Mouse (Mus musculus): ENCODE measurements at regions not wholly inside any gene's neighbourhood (a gene's known extent, or its start where the extent isn't known, plus 50 kb on each side); places are given as distances from the start of the nearest gene placed in this dataset.

DNA sequence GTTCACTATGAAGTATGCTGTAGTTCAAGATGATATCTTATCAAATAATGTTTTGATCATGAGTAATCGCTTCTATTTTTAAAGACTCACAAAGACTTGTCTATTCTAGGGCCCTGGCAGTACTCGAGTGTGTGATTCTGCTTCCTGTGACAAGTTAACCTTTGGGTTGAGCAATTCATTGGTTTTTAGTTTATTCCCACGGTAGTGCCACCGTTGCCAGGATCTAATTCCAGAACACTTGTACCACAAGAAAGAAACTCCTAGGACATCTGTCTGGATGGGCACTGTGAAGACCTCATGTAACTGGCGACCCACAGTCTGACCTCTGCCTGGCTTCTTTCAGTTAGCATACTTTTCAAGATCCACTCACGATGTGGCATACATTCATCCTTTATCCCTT, 134.7 kb upstream of the Mkln1 start:
- H3K4me1 ChIP-seq (replicated peaks; ENCODE audit: control insufficient read depth in 2 of 2, insufficient read depth in 2 of 2, low read length in 1 of 2), result no peaks in the 10 kb centered on the region
- WGBS (ENCODE audit: insufficient replicate concordance), result 60% methylated on average over 6 of the region's 6 CpGs
- TF ChIP-seq CTCF (IDR thresholded peaks at IDR 0.05; ENCODE audit: low read depth), result no peak
- TF ChIP-seq EP300 (IDR thresholded peaks at IDR 0.05; ENCODE audit: low read depth), result no peak
- no peaks in the 10 kb centered on the region for H3K27me3 ChIP-seq (ENCODE audit: control insufficient read depth, insufficient read depth, low read length)
- DNase-seq (ENCODE audit: low read depth in 3 of 3, low spot score in 3 of 3) (no peak), ATAC-seq (ENCODE audit: insufficient read depth) (no peak)
- H3K9ac ChIP-seq (replicated peaks), result no peak overlapping the region
- H3K9me3 ChIP-seq (ENCODE audit: control insufficient read depth, low read length), result no peaks in the 10 kb centered on the region
- H3K36me3 ChIP-seq (replicated peaks; ENCODE audit: control insufficient read depth, insufficient read depth, low read depth), result no peaks in the 10 kb centered on the region
- no peak overlapping the region for H3K27ac ChIP-seq
- H3K4me3 ChIP-seq (ENCODE audit: insufficient read depth in 1 of 2, low read depth in 2 of 2, low read length in 2 of 2), result no peak overlapping the region
- H3K4me2 ChIP-seq (ENCODE audit: low read depth), result no peak overlapping the region

DNA sequence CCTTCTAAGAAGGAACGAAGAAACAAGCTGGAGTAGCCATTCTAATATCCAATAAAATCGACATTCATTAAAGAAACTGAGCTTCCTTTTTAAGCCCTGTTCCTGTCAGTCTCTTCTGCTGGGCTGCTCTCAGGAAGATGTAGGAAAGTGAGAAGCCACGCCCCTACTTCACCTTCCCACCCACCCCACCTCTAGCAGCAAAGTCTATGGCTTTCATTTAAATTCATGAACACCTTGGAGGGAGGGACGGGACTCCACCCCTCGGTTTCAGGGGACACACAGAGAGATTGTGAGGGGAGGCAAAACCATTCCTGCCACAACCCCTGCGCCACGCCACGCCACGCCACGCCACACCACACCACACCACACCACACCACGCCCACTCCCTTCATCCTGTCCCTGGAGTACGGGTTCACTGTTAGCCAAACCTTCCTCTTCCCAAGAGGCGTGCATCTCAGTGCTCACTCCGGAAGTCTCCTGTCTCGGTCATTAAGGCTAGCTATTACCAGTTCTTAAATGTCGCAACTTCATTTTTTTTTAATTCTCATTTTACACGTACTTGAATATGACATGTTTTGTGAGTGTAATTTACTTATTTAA, 132.0 kb upstream of the Mkln1 start:
- TF ChIP-seq EP300 (IDR thresholded peaks at IDR 0.05; ENCODE audit: low read depth) (no peak), CTCF (IDR thresholded peaks at IDR 0.05; ENCODE audit: low read depth) (no peak)
- no peaks in the 10 kb centered on the region for H3K9me3 ChIP-seq (ENCODE audit: control insufficient read depth, low read length)
- no peak for DNase-seq (ENCODE audit: low read depth in 3 of 3, low spot score in 3 of 3)
- no peaks in the 10 kb centered on the region for H3K27me3 ChIP-seq (ENCODE audit: control insufficient read depth, insufficient read depth, low read length)
- H3K36me3 ChIP-seq (replicated peaks; ENCODE audit: control insufficient read depth, insufficient read depth, low read depth), result no peaks in the 10 kb centered on the region
- no peak overlapping the region for H3K9ac ChIP-seq (replicated peaks)
- H3K4me2 ChIP-seq (ENCODE audit: low read depth), result no peak overlapping the region
- no peak overlapping the region for H3K27ac ChIP-seq
- WGBS (ENCODE audit: insufficient replicate concordance), result 44% methylated on average over 17 of the region's 17 CpGs
- H3K4me3 ChIP-seq (ENCODE audit: insufficient read depth in 1 of 2, low read depth in 2 of 2, low read length in 2 of 2), result no peak overlapping the region
- no peaks in the 10 kb centered on the region for H3K4me1 ChIP-seq (replicated peaks; ENCODE audit: control insufficient read depth in 2 of 2, insufficient read depth in 2 of 2, low read length in 1 of 2)
- no peak for ATAC-seq (ENCODE audit: insufficient read depth)

DNA sequence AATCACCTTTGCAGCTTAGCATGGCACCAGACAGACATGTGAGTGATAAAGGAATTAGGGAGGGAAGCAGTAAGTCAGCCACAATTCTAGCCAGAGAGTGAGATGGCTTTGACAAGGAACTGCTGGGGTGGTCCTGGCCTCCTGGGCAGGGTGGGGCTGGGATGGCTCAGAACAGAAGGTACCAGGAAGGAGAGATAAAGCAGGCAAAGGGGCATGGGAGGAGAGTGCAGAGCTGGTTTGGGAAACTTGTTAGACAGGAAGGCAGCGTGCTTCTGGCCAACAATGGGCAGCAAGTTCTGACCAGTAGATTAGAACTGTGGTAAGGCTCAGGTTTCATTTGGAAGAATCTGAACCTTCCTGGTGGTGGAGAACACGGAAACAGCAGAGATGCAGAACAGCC, 130.5 kb upstream of the Mkln1 start:
- ATAC-seq (ENCODE audit: insufficient read depth), result no peak
- no peaks in the 10 kb centered on the region for H3K27me3 ChIP-seq (ENCODE audit: control insufficient read depth, insufficient read depth, low read length)
- 37% methylated on average over 2 of the region's 2 CpGs for WGBS (ENCODE audit: insufficient replicate concordance)
- no peak for DNase-seq (ENCODE audit: low read depth in 3 of 3, low spot score in 3 of 3)
- no peaks in the 10 kb centered on the region for H3K9me3 ChIP-seq (ENCODE audit: control insufficient read depth, low read length)
- no peaks in the 10 kb centered on the region for H3K4me1 ChIP-seq (replicated peaks; ENCODE audit: control insufficient read depth in 2 of 2, insufficient read depth in 2 of 2, low read length in 1 of 2)
- H3K9ac ChIP-seq (replicated peaks), result no peak overlapping the region
- H3K36me3 ChIP-seq (replicated peaks; ENCODE audit: control insufficient read depth, insufficient read depth, low read depth), result no peaks in the 10 kb centered on the region
- H3K4me3 ChIP-seq (ENCODE audit: insufficient read depth in 1 of 2, low read depth in 2 of 2, low read length in 2 of 2), result no peak overlapping the region
- no peak for TF ChIP-seq CTCF (IDR thresholded peaks at IDR 0.05; ENCODE audit: low read depth)
- no peak for TF ChIP-seq EP300 (IDR thresholded peaks at IDR 0.05; ENCODE audit: low read depth)
- H3K27ac ChIP-seq, result no peak overlapping the region
- no peak overlapping the region for H3K4me2 ChIP-seq (ENCODE audit: low read depth)

DNA sequence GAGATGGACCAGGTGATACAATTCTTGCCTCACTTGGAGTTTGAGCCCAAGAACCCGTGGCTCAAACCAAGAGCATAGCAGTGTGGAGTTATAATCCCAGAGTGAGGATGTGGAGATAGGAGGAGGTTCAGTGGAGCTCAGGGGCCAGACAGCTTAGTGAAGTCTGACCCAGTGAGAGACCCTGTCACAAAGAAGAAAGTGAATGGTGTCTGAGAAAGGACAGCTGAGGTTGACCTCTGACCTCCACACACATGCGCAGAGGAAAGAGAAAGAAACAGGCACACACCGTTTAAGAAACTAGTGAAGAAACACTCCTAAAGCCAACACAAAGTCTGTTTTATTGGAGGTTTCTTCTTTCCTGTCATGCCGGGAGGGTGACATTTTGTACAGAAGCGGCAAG, 124.7 kb upstream of the Mkln1 start:
- Histone ChIP-seq H3K27ac (no peak overlapping the region), H3K4me3 (ENCODE audit: insufficient read depth in 1 of 2, low read depth in 2 of 2, low read length in 2 of 2) (no peak overlapping the region), H3K4me1 (replicated peaks; ENCODE audit: control insufficient read depth in 2 of 2, insufficient read depth in 2 of 2, low read length in 1 of 2) (no peaks in the 10 kb centered on the region), H3K27me3 (ENCODE audit: control insufficient read depth, insufficient read depth, low read length) (no peaks in the 10 kb centered on the region), H3K9ac (replicated peaks) (no peak overlapping the region), H3K9me3 (ENCODE audit: control insufficient read depth, low read length) (no peaks in the 10 kb centered on the region), H3K36me3 (replicated peaks; ENCODE audit: control insufficient read depth, insufficient read depth, low read depth) (no peaks in the 10 kb centered on the region), H3K4me2 (ENCODE audit: low read depth) (no peak overlapping the region)
- no peak for TF ChIP-seq EP300 (IDR thresholded peaks at IDR 0.05; ENCODE audit: low read depth)
- no peak for TF ChIP-seq CTCF (IDR thresholded peaks at IDR 0.05; ENCODE audit: low read depth)
- ATAC-seq (ENCODE audit: insufficient read depth), result no peak
- no peak for DNase-seq (ENCODE audit: low read depth in 3 of 3, low spot score in 3 of 3)
- WGBS (ENCODE audit: insufficient replicate concordance), result 50% methylated on average over 5 of the region's 5 CpGs

DNA sequence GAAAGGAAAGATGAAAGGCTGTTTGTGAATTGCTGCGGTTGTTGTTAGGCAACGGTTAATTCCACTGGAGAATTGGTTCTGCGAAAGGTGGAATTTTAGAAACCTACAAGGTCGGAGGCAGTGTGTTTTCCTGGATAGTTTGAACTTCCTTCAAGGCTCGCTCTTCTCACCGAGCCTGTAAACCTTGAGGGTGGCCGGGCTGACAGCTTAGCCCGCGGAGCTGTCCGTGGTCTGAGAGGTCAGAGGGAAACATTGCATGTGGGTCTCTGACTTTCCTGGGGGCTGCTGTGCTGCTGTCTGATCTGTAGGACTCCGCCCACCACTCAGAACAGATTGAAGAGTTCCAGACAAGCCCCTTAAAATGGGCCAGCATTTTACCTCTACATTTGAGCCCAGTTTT, 124.3 kb upstream of the Mkln1 start:
- no peak for TF ChIP-seq CTCF (IDR thresholded peaks at IDR 0.05; ENCODE audit: low read depth)
- no peak for TF ChIP-seq EP300 (IDR thresholded peaks at IDR 0.05; ENCODE audit: low read depth)
- DNase-seq (ENCODE audit: low read depth in 3 of 3, low spot score in 3 of 3) (no peak), ATAC-seq (ENCODE audit: insufficient read depth) (no peak)
- no peaks in the 10 kb centered on the region for H3K4me1 ChIP-seq (replicated peaks; ENCODE audit: control insufficient read depth in 2 of 2, insufficient read depth in 2 of 2, low read length in 1 of 2)
- no peak overlapping the region for H3K4me2 ChIP-seq (ENCODE audit: low read depth)
- no peak overlapping the region for H3K4me3 ChIP-seq (ENCODE audit: insufficient read depth in 1 of 2, low read depth in 2 of 2, low read length in 2 of 2)
- H3K9ac ChIP-seq (replicated peaks), result no peak overlapping the region
- no peaks in the 10 kb centered on the region for H3K36me3 ChIP-seq (replicated peaks; ENCODE audit: control insufficient read depth, insufficient read depth, low read depth)
- H3K9me3 ChIP-seq (ENCODE audit: control insufficient read depth, low read length), result no peaks in the 10 kb centered on the region
- 19% methylated on average over 11 of the region's 11 CpGs for WGBS (ENCODE audit: insufficient replicate concordance)
- no peaks in the 10 kb centered on the region for H3K27me3 ChIP-seq (ENCODE audit: control insufficient read depth, insufficient read depth, low read length)
- no peak overlapping the region for H3K27ac ChIP-seq

Data from liver, embryonic 14.5 days (tissue).